Mouse (Mus musculus) liver, embryonic 11.5 days (tissue): Measurements from ENCODE around the gene Vps16. TPM values are rescaled to one million over a fixed set of nuclear protein-coding genes. Genes with fewer than 3 reads are reported as not detected.
A peak's percentile ranks its signal among the peaks of the same experiment; 100 is the strongest.

Source experiments
- ATAC-seq: fragments of 200-750 bp; cut with Nextera tagmentation; replicated peaks from 2 replicates; pipeline ENCODE4 v1.8.0; 2017; ENCODE audit warnings: moderate number of reproducible peaks, mild to moderate bottlenecking, moderate TSS enrichment, moderate library complexity; ENCODE audit not compliant: low FRiP score
- DNase-seq: peaks from one replicate; pipeline ENCODE4 v3.0.0-alpha.2; 2017; ENCODE audit warnings: low spot score
- H3K27ac ChIP-seq: fragments of 300-500 bp; sonication (generic); 2 replicates; pipeline ENCODE4 v1.5.1; 2014; ENCODE audit warnings: mild to moderate bottlenecking, low read depth, low read length, control low read depth
- H3K27me3 ChIP-seq: fragments of 300-500 bp; sonication (generic); replicated peaks from 2 replicates; pipeline ENCODE4 v1.6.1; 2014; ENCODE audit warnings: low read length, mixed read lengths; ENCODE audit not compliant: control insufficient read depth, insufficient read depth
- H3K36me3 ChIP-seq: fragments of 300-500 bp; sonication (generic); 2 replicates; pipeline ENCODE4 v1.6.1; 2014; ENCODE audit warnings: mild to moderate bottlenecking, low read length, moderate library complexity, mixed read lengths; ENCODE audit not compliant: control insufficient read depth, insufficient read depth
- H3K4me1 ChIP-seq: fragments of 300-500 bp; sonication (generic); replicated peaks from 2 replicates; pipeline ENCODE4 v1.6.1; 2014; ENCODE audit warnings: low read length, mixed read lengths; ENCODE audit not compliant: control insufficient read depth, insufficient read depth
- H3K4me2 ChIP-seq: fragments of 300-500 bp; sonication (generic); 2 replicates; pipeline ENCODE4 v1.6.1; 2014; ENCODE audit warnings: mild to moderate bottlenecking, control low read depth, moderate library complexity
- H3K4me3 ChIP-seq: fragments of 300-500 bp; sonication (generic); 2 replicates; pipeline ENCODE4 v1.5.1; 2014; ENCODE audit warnings: low read depth, low read length, control low read depth
- H3K9ac ChIP-seq: fragments of 300-500 bp; sonication (generic); 2 replicates; pipeline ENCODE4 v1.6.1; 2014; ENCODE audit warnings: low read depth, low read length, control low read depth
- H3K9me3 ChIP-seq: fragments of 300-500 bp; sonication (generic); 2 replicates; pipeline ENCODE4 v1.6.1; 2016; ENCODE audit warnings: low read length, inconsistent platforms, mixed read lengths; ENCODE audit not compliant: control insufficient read depth
- WGBS: fragments of 180-500 bp; shearing (Covaris S2); extraction: QIAGEN DNeasy Blood & Tissue Kit; methylation state at CpG from one replicate; pipeline ENCODE4 v1.1.7; 2014; 5-methylcytosine and 5-hydroxymethylcytosine counted together
- polyA plus RNA-seq: library from polyadenylated mRNA; unstranded; fragments of >200 nt; fragmentation: Nextera tagmentation; extraction: Ambion mirVana; gene quantifications from 2 replicates; pipeline ENCODE4 v1.2.1, GENCODE M21; 2014

Gene Vps16
- polyA plus RNA-seq, 1 experiment from 2014 or later: 69.6 TPM

DNA sequence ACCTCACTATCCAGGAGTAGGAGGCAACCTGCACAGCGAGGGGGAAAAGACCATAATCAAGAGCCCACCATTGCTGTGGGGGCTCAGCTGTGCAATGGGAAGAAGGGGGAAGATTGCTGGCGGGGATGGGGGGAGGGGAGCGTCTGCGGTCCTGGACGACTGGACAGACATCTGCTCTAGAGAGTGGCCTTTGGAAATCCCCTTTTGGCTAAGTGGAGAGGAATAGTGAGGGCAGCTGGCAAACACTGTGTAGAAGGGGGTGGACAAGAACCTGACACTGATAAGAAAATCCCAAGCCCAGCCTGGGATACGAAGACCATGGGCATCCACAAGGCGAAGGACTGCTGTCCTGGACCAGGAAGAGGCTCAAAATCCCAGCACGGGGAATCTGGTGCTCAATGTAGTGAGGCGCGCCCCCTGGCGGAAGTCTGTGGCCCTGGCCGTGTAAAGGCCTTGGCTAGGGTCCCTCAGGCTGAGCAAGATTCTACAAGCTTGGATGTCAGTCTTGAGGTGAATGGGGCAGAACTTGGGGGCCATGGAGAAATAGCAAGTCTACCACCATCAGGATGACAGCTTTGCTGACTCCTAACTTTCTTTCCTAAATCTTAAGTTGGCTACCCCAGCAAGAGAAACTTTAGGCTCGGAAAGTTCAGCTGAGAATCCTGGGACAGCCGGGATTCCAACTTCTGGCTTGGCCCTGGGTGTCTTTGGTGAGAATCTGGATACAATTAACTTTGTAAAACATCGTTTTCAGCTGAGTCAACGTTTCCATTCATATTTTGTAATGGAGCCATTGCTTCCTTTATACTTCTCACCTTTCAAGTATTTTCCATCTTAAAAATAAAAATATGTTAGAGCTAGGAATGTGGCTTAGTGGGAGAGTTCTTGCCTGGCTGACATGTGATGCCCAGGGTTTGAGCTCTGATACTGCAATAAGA is 12.3 kb upstream of the Vps16 start:
- H3K27ac ChIP-seq: no peak overlapping the region
- no peaks in the 10 kb centered on the region for H3K36me3 ChIP-seq
- 36% methylated on average over 16 of the region's 16 CpGs for WGBS
- no peak overlapping the region for H3K9ac ChIP-seq
- no peak overlapping the region for H3K4me2 ChIP-seq
- DNase-seq (peak; percentile 74), ATAC-seq (peak; percentile 36; the same call in 1 of the 2 replicates)
- no peaks in the 10 kb centered on the region for H3K27me3 ChIP-seq
- no peaks in the 10 kb centered on the region for H3K9me3 ChIP-seq
- no peaks in the 10 kb centered on the region for H3K4me1 ChIP-seq
- H3K4me3 ChIP-seq: no peak overlapping the region

- no peak overlapping the region for H3K27ac ChIP-seq
- ATAC-seq: no peak
- 80% methylated on average over 3 of the region's 3 CpGs for WGBS
Observed at GRCm38 (mm10) chr2:130412775-130413174, 11.4 kb upstream of the Vps16 start.

GRCm38 (mm10) chr2:130414094-130414856 is 9.9 kb upstream of the Vps16 start:
- Histone ChIP-seq H3K9me3 (no peaks in the 10 kb centered on the region), H3K27me3 (no peaks in the 10 kb centered on the region), H3K36me3 (no peaks in the 10 kb centered on the region), H3K4me1 (no peaks in the 10 kb centered on the region), H3K9ac (no peak overlapping the region), H3K4me3 (no peak overlapping the region), H3K27ac (no peak overlapping the region), H3K4me2 (no peak overlapping the region)
- 69% methylated on average over 6 of the region's 6 CpGs for WGBS
- DNase-seq (no peak), ATAC-seq (no peak)

More at GRCm38 (mm10) chr2:130412775-130413174, 11.4 kb upstream of the Vps16 start:
- H3K4me2 ChIP-seq: no peak overlapping the region
- no peaks in the 10 kb centered on the region for H3K9me3 ChIP-seq
- no peak for DNase-seq
- no peaks in the 10 kb centered on the region for H3K4me1 ChIP-seq
- no peaks in the 10 kb centered on the region for H3K27me3 ChIP-seq
- no peak overlapping the region for H3K4me3 ChIP-seq
- no peaks in the 10 kb centered on the region for H3K36me3 ChIP-seq
- no peak overlapping the region for H3K9ac ChIP-seq

- Histone ChIP-seq H3K36me3 (no peaks in the 10 kb centered on the region), H3K4me3 (no peak overlapping the region), H3K4me1 (peaks cover 11% of the 10 kb centered on the region), H3K27ac (no peak overlapping the region), H3K4me2 (no peak overlapping the region), H3K27me3 (no peaks in the 10 kb centered on the region), H3K9ac (no peak overlapping the region), H3K9me3 (no peaks in the 10 kb centered on the region)
- ATAC-seq (no peak), DNase-seq (no peak)
- WGBS: 93% methylated on average over 26 of the region's 26 CpGs
Observed at GRCm38 (mm10) chr2:130421781-130422620, 2.1 kb upstream of the Vps16 start.

DNA sequence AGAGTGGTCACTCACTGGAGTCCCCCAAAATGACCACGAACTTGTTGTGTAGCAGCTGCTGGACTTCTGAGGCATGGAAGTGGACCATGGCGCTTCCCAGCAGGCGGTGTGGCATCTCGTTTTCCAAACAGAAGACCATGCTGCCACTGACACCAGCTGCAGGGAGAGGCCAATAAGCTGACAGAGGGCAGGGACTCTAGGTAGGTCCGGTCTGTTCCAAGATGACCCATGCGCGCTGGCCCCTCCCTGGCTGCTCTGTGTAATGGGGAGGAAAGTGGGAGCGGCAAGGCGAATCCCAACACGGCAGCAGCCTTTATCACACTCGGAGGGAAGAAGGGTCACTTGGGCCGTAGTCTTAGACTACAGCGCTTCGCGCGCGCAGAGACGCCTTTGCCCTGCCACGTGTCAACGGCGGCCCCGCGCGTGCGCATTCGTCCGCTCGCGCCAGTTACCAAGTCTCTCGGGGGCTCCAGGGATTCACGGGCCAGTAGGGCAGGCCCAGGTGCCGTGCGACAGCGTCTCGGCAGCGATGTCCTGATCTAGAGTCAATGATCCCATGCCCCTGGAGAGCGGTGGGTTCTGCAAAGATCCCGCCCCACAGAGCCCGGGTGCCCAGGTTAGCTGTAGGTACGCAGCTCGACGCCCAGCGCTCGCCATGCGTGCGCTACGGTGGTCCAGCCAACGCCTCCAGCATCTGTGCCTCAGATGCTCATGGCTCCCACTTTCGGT is 578 bp upstream of the Vps16 start:
- WGBS: 13% methylated on average over 49 of the region's 49 CpGs
- DNase-seq (peak; percentile 86), ATAC-seq (peak; percentile 66)
- H3K4me1 ChIP-seq: peaks cover 11% of the 10 kb centered on the region
- no peaks in the 10 kb centered on the region for H3K27me3 ChIP-seq
- H3K9me3 ChIP-seq: no peaks in the 10 kb centered on the region
- H3K4me2 ChIP-seq: peak overlapping the region; percentile 96
- H3K9ac ChIP-seq: peak overlapping the region; percentile 86
- H3K4me3 ChIP-seq: peak overlapping the region; percentile 70
- no peaks in the 10 kb centered on the region for H3K36me3 ChIP-seq
- peak overlapping the region; percentile 73; the same call in 1 of the 2 replicates for H3K27ac ChIP-seq

DNA sequence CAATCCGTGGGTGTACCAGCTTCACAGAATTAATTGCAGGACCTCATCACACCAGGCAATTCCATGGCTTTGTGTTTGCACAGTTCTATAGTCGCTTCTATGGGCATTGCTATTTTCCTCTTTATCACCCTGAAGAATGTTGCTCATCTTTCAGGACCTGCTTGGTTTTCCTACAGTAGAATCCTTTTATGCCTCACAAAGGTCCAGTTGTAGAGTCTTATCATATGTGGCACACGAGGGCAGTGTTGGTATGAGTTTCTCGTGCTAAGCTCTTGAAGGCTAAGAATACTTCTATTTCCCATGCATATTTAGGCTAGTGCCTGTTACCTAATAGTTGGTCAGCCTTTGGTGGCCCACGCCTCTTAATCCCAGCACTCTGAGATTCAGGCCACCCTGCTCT is 973 bp downstream of the Vps16 start:
- no peak for DNase-seq
- no peak for ATAC-seq
- H3K36me3 ChIP-seq: no peaks in the 10 kb centered on the region
- 30% methylated on average over 5 of the region's 5 CpGs for WGBS
- peak overlapping the region; percentile 96 for H3K4me2 ChIP-seq
- peak overlapping the region; percentile 70 for H3K4me3 ChIP-seq
- H3K9ac ChIP-seq: peak overlapping the region; percentile 86
- peak overlapping the region; percentile 66 for H3K27ac ChIP-seq
- H3K4me1 ChIP-seq: peaks cover 14% of the 10 kb centered on the region
- H3K9me3 ChIP-seq: no peaks in the 10 kb centered on the region
- H3K27me3 ChIP-seq: no peaks in the 10 kb centered on the region

- H3K4me2 ChIP-seq: no peak overlapping the region
- H3K4me1 ChIP-seq: peaks cover 9% of the 10 kb centered on the region
- ATAC-seq: no peak
- no peak overlapping the region for H3K27ac ChIP-seq
- H3K27me3 ChIP-seq: no peaks in the 10 kb centered on the region
- H3K9me3 ChIP-seq: no peaks in the 10 kb centered on the region
- no peak overlapping the region for H3K9ac ChIP-seq
- H3K36me3 ChIP-seq: no peaks in the 10 kb centered on the region
- H3K4me3 ChIP-seq: no peak overlapping the region
- WGBS: 72% methylated on average over 2 of the region's 2 CpGs
- no peak for DNase-seq
Observed at GRCm38 (mm10) chr2:130429851-130430250, 5.7 kb downstream of the Vps16 start.

DNA sequence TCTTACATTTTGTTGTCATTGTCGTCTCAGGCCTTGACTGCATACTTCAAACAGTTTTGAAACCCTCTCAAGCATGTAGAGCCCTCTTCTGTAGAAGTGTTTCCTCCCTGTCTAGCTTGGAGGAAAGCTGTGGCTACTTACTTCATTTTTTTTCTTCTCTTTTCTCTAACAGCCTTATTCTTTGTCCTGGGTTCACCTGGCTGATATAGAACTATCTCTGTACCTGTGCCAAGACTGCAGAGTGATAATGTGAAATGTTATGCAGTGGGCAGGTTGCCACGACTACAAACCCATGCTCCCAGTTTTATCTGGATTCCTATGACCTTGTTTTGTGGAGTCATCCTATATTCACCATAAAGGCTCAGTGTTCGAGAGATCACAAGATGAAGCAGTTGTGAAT is 6.3 kb downstream of the Vps16 start:
- H3K27me3 ChIP-seq: no peaks in the 10 kb centered on the region
- no peak overlapping the region for H3K9ac ChIP-seq
- no peak overlapping the region for H3K4me2 ChIP-seq
- H3K36me3 ChIP-seq: no peaks in the 10 kb centered on the region
- no peak for DNase-seq
- whole genome bisulfite sequencing: 74% methylated on average over 3 of the region's 3 CpGs
- no peak overlapping the region for H3K4me3 ChIP-seq
- no peak overlapping the region for H3K27ac ChIP-seq
- no peak for ATAC-seq
- H3K9me3 ChIP-seq: no peaks in the 10 kb centered on the region
- peaks cover 3% of the 10 kb centered on the region; the same call in 1 of the 2 replicates for H3K4me1 ChIP-seq
